Mouse (Mus musculus) small intestine, adult 2 months (tissue): Measurements from ENCODE around the gene Pus3. TPM values are rescaled to one million over a fixed set of nuclear protein-coding genes. Genes with fewer than 3 reads are reported as not detected.
"Not testable (repeated sequence)": the region's sequence is repeated elsewhere in the genome, so short reads cannot be mapped to it uniquely, and the experiment has no call there.

ENCODE experiments used
- H3K27ac ChIP-seq: fragments of 200-500 bp; 2 replicates; pipeline ENCODE4 v1.5.1; 2012; ENCODE audit warnings: low read depth, low read length, control low read depth, inconsistent platforms; ENCODE audit not compliant: insufficient read depth
- H3K27me3 ChIP-seq: fragments of 200-500 bp; 2 replicates; pipeline ENCODE4 v1.6.1; 2012; ENCODE audit warnings: mild to moderate bottlenecking, moderate library complexity, low read length, inconsistent platforms; ENCODE audit not compliant: control insufficient read depth, insufficient read depth
- H3K36me3 ChIP-seq: fragments of 200-500 bp; 2 replicates; pipeline ENCODE4 v1.6.1; 2012; ENCODE audit warnings: mild to moderate bottlenecking, low read length, control low read depth, inconsistent platforms; ENCODE audit not compliant: control insufficient read depth, insufficient read depth
- H3K4me1 ChIP-seq: fragments of 200-500 bp; 2 replicates; pipeline ENCODE4 v1.6.1; 2012; ENCODE audit warnings: low read length, inconsistent platforms, mixed read lengths; ENCODE audit not compliant: control insufficient read depth, insufficient read depth, insufficient read length
- H3K4me3 ChIP-seq: fragments of 200-500 bp; 2 replicates; pipeline ENCODE4 v1.5.1; 2012; ENCODE audit warnings: low read depth, mild to moderate bottlenecking, control low read depth, inconsistent platforms, low read length, moderate library complexity
- CTCF ChIP-seq: fragments of 200-500 bp; IDR thresholded peaks from 2 replicates; pipeline ENCODE4 v1.5.1; 2012; ENCODE audit warnings: low read depth, mild to moderate bottlenecking, control low read depth, inconsistent platforms, low read length, moderate library complexity, mixed read lengths; ENCODE audit not compliant: insufficient replicate concordance, insufficient read length; ENCODE audit errors: extremely low read depth
- POLR2A ChIP-seq: fragments of 200-500 bp; IDR thresholded peaks from 2 replicates; pipeline ENCODE4 v1.6.1; 2012; ENCODE audit warnings: low read depth, mild to moderate bottlenecking, control low read depth, inconsistent platforms, low read length, moderate library complexity
- WGBS: fragments of 180-500 bp; shearing (Covaris S2); methylation state at CpG from one replicate; pipeline ENCODE4 v1.1.7; 2018; 5-methylcytosine and 5-hydroxymethylcytosine counted together
- polyA plus RNA-seq: library from polyadenylated mRNA; depleted of rRNA; stranded (reverse); fragments of >200 nt; gene quantifications from 2 replicates; pipeline ENCODE4 v1.2.3, GENCODE M21; 2012; rRNA removed

The Pus3 gene
- polyA plus RNA-seq, 1 experiment, result 0.41 TPM

DNA sequence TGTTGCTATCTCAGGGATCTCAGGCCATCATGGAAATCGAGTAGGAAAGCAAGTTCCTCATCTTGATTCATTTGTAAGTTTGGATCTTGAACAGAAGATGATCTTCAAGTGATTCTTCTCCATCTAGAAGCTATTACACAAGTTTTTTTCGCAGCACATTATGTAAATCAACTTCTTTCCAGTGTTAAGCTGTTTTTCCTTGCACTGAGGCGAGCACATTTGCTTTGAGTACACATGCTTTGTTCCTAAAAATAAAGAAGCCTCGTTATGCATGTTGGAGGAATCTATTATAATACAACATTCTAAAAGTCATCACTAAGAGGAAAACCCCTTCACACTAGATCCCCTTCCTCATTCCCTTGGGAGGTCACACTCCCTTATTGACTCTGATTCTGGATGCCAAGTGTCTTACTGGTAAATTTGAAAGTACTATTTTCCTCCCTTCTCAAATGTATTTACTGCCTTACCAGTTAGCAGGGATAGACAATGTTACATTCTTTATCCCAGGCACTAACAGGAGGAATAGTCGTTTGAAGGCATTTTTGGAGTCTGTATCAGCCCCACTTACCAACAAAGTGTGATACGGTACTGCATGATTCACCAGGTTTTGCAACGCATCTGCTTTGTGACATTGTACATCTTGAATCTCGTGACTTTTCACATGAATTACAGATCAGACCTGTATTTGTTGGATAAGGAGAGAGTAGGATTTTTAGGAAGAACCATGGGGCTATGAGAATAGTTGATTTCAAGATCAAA, 49.4 kb downstream of the Pus3 start:
- no peak overlapping the region for H3K4me3 ChIP-seq
- no peak for TF ChIP-seq POLR2A
- TF ChIP-seq CTCF, result no peak

DNA sequence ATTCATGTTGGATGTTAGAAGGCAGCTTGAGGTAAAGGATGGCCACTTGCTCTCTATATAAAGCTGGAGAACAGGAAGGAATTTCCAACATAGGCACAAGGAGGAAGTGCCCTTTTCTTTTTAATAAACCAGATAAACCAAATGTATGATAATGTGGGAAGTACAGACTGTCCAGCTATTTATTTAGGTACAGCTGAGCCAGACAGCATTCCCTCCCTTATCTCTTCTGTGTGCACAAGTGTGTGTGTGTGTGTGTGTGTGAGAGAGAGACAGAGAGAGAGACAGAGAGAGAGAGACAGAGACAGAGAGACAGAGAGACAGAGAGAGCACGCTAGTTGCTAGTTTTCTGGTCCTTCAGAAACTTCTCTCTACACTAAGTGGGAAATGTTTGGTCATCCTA, 53.4 kb downstream of the Pus3 start, which contains the start of gene Pate4:
Gene Pate4 (minus strand): TSS at position 101 of the 400 bp plus-strand sequence.
- WGBS, result 80% methylated on average over 1 of the region's 1 CpGs
- no peaks in the 10 kb centered on the region for H3K36me3 ChIP-seq
- no peaks in the 10 kb centered on the region for H3K4me1 ChIP-seq
- TF ChIP-seq CTCF (no peak), POLR2A (no peak)
- no peak within 1 kb of the TSS for H3K4me3 ChIP-seq
- no peaks in the 10 kb centered on the region for H3K27me3 ChIP-seq
- H3K27ac ChIP-seq, result no peak within 1 kb of the TSS

More for the DNA sequence above, 49.4 kb downstream of the Pus3 start:
- Histone ChIP-seq H3K27ac (no peak overlapping the region), H3K36me3 (no peaks in the 10 kb centered on the region), H3K27me3 (no peaks in the 10 kb centered on the region), H3K4me1 (no peaks in the 10 kb centered on the region)
- WGBS, result 65% methylated on average over 8 of the region's 8 CpGs

DNA sequence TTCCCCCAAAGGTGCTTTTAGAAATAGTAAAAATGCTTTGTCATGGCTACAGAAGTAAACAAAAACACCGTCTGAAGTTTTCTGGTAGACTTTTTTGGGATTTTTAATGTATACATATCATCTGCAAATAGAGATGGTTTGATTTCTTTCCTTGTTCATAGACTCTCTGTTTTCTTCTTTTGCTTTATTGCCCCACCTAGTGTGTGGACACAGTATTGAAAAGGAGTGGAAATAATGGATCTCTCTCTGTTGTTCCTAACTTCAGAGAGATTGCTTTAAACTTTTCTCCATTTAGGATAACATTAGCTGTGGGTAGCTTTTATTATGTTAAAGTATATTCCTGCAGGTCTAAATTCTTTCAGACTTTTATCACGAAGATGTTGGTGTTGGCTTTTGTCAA, 55.6 kb downstream of the Pus3 start:
- Histone ChIP-seq H3K4me1 (no peaks in the 10 kb centered on the region), H3K36me3 (no peaks in the 10 kb centered on the region), H3K27me3 (no peaks in the 10 kb centered on the region), H3K4me3 (no peak overlapping the region), H3K27ac (no peak overlapping the region)
- WGBS, result 32% methylated on average over 2 of the region's 2 CpGs
- TF ChIP-seq CTCF, result no peak

- H3K4me1 ChIP-seq, H3K27ac ChIP-seq, H3K36me3 ChIP-seq, H3K27me3 ChIP-seq, H3K4me3 ChIP-seq: not testable (repeated sequence)
- 67% methylated on average over 2 of the region's 2 CpGs for WGBS
Measured at GRCm38 (mm10) chr9:35616784-35617183, 58.4 kb downstream of the Pus3 start.

Other genes with a start within 250 kb of the Pus3 start
- 1.4 TPM in 2 replicates for gene Cdon, start 137.5 kb upstream of the Pus3 start, polyA plus RNA-seq
- gene Gm1113, start 40.3 kb upstream of the Pus3 start, polyA plus RNA-seq, result not detected in 2 replicates
- 0.01 TPM in 1 of 2 replicates, not detected in the other for gene Ddx25, start 67 bp upstream of the Pus3 start, polyA plus RNA-seq
- 0.13 TPM in 1 of 2 replicates, not detected in the other for gene Pate2, start 11.7 kb downstream of the Pus3 start, polyA plus RNA-seq
- gene Hyls1, start 11.8 kb downstream of the Pus3 start, polyA plus RNA-seq, result 0.13 and 0.34 TPM in 2 replicates
- not detected in 2 replicates for gene Pate4, start 53.3 kb downstream of the Pus3 start, polyA plus RNA-seq
- not detected in 2 replicates for gene Pate3, start 89.6 kb downstream of the Pus3 start, polyA plus RNA-seq
- not detected in 2 replicates for gene Pate1, start 128.8 kb downstream of the Pus3 start, polyA plus RNA-seq
- not detected in 2 replicates for gene Gm17677, start 182.5 kb downstream of the Pus3 start, polyA plus RNA-seq
- gene Gm17727, start 219.5 kb downstream of the Pus3 start, polyA plus RNA-seq, result not detected in 2 replicates
- not detected in 2 replicates for gene Gm27235, start 231.5 kb downstream of the Pus3 start, polyA plus RNA-seq
- not detected in 2 replicates for gene D730048I06Rik, start 231.5 kb downstream of the Pus3 start, polyA plus RNA-seq